Mouse (Mus musculus): ENCODE results near the gene Ppp1r14b.

- TF ChIP-seq CTCF (conservative IDR thresholded peaks at IDR 0.05; ENCODE audit: low read length) (no peak), NANOG (IDR thresholded peaks at IDR 0.05; ENCODE audit: borderline replicate concordance, low read length) (no peak)
Observed at GRCm38 (mm10) chr19:6952712-6953037, 22.1 kb upstream of the Ppp1r14b start.
